Mouse (Mus musculus): ENCODE results near the gene Slc10a4. TPM values are rescaled to one million over a fixed set of nuclear protein-coding genes. Genes with fewer than 3 reads are reported as not detected.
"Not testable (repeated sequence)": the region's sequence is repeated elsewhere in the genome, so short reads cannot be mapped to it uniquely, and the experiment has no call there.

Gene Slc10a4
- polyA plus RNA-seq, 1 experiment from 2014 or later: 0.06 TPM

DNA sequence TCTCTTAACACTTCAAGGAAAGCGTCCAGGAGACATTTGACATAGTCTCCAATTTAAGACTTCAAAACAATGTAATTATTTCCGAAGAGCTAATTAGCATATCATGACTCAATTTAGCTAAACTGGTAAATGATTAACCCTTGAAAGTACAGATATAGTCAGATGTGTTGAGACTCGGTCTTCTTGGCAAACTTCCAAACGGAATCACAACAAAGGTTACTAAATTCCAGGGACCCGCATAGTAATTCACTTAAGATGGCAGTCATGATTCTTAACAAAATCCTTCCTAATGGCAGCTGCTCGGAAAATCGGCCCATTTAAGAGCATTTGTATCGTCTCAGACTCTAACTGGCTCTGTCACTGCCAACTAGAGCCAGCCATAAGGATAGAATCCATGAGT is 16.9 kb upstream of the Slc10a4 start:
- no peak overlapping the region for H3K4me3 ChIP-seq (replicated peaks)
- ATAC-seq (ENCODE audit: insufficient read depth): no peak
- H3K4me2 ChIP-seq: no peak overlapping the region
- WGBS (ENCODE audit: insufficient replicate concordance): 67% methylated on average over 8 of the region's 8 CpGs
- no peak overlapping the region for H3K27ac ChIP-seq (replicated peaks)
- no peaks in the 10 kb centered on the region for H3K4me1 ChIP-seq (replicated peaks)
- H3K36me3 ChIP-seq (replicated peaks): no peaks in the 10 kb centered on the region
- no peak overlapping the region for H3K9ac ChIP-seq
- no peaks in the 10 kb centered on the region for H3K9me3 ChIP-seq (replicated peaks)
- H3K27me3 ChIP-seq: no peaks in the 10 kb centered on the region

- Histone ChIP-seq H3K4me3 (replicated peaks) (no peak overlapping the region), H3K9ac (no peak overlapping the region), H3K9me3 (replicated peaks) (no peaks in the 10 kb centered on the region), H3K4me2 (no peak overlapping the region), H3K27ac (replicated peaks) (no peak overlapping the region), H3K36me3 (replicated peaks) (no peaks in the 10 kb centered on the region), H3K27me3 (no peaks in the 10 kb centered on the region), H3K4me1 (replicated peaks) (no peaks in the 10 kb centered on the region)
- WGBS (ENCODE audit: insufficient replicate concordance): 38% methylated on average over 1 of the region's 1 CpGs
- no peak for ATAC-seq (ENCODE audit: insufficient read depth)
These were observed 14.2 kb upstream of the Slc10a4 start for GRCm38 (mm10) chr5:72992474-72992873.

DNA sequence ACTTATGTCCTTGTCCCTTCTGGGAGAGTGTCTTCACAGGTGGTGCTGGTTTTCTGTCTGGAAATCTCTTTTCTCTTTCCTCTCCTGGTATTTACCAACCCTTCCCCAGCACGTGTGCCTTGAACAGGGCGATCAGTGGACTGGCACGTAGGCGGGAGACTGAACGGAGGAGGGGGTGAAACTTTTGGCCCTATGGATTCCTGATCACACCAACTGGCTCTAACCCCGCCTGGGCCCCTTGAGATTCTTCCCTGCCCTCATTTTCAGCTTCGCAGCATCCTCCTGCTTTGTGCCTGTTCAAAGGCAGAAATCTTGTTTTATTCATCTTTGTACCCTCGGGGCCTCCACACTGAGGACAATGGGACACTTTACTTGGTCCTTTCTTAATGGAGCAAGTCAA is 12.3 kb upstream of the Slc10a4 start:
- Histone ChIP-seq H3K4me3 (replicated peaks) (no peak overlapping the region), H3K36me3 (replicated peaks) (no peaks in the 10 kb centered on the region), H3K9me3 (replicated peaks) (no peaks in the 10 kb centered on the region), H3K9ac (no peak overlapping the region), H3K27ac (replicated peaks) (no peak overlapping the region), H3K4me1 (replicated peaks) (no peaks in the 10 kb centered on the region), H3K4me2 (no peak overlapping the region), H3K27me3 (no peaks in the 10 kb centered on the region)
- no peak for ATAC-seq (ENCODE audit: insufficient read depth)
- 66% methylated on average over 8 of the region's 8 CpGs for WGBS (ENCODE audit: insufficient replicate concordance)

GRCm38 (mm10) chr5:72994928-72995327 is 11.8 kb upstream of the Slc10a4 start:
- Histone ChIP-seq H3K4me2 (no peak overlapping the region), H3K4me1 (replicated peaks) (no peaks in the 10 kb centered on the region), H3K9me3 (replicated peaks) (no peaks in the 10 kb centered on the region), H3K27me3 (no peaks in the 10 kb centered on the region), H3K9ac (no peak overlapping the region), H3K4me3 (replicated peaks) (no peak overlapping the region), H3K36me3 (replicated peaks) (no peaks in the 10 kb centered on the region), H3K27ac (replicated peaks) (no peak overlapping the region)
- WGBS (ENCODE audit: insufficient replicate concordance): 57% methylated on average over 2 of the region's 2 CpGs
- ATAC-seq (ENCODE audit: insufficient read depth): no peak

- no peak for ATAC-seq (ENCODE audit: insufficient read depth)
These were observed 11.3 kb upstream of the Slc10a4 start for GRCm38 (mm10) chr5:72995379-72995778.

GRCm38 (mm10) chr5:72998546-72998945 is 8.1 kb upstream of the Slc10a4 start:
- H3K27me3 ChIP-seq: not testable (repeated sequence)

More at GRCm38 (mm10) chr5:72995379-72995778, 11.3 kb upstream of the Slc10a4 start:
- no peaks in the 10 kb centered on the region for H3K4me1 ChIP-seq (replicated peaks)
- H3K4me2 ChIP-seq: no peak overlapping the region
- no peaks in the 10 kb centered on the region for H3K27me3 ChIP-seq
- no peak overlapping the region for H3K4me3 ChIP-seq (replicated peaks)
- H3K9ac ChIP-seq: no peak overlapping the region
- no peaks in the 10 kb centered on the region for H3K9me3 ChIP-seq (replicated peaks)
- H3K36me3 ChIP-seq (replicated peaks): no peaks in the 10 kb centered on the region
- H3K27ac ChIP-seq (replicated peaks): no peak overlapping the region
- 51% methylated on average over 10 of the region's 10 CpGs for WGBS (ENCODE audit: insufficient replicate concordance)

GRCm38 (mm10) chr5:73004046-73004445 is 2.6 kb upstream of the Slc10a4 start:
- Histone ChIP-seq H3K9ac (no peak overlapping the region), H3K4me3 (replicated peaks) (no peak overlapping the region), H3K4me2 (no peak overlapping the region), H3K27me3 (peaks cover 48% of the 10 kb centered on the region), H3K4me1 (replicated peaks) (0 out of 2 replicates have a peak, but pooled peaks cover 2% of the 10 kb centered on the region), H3K36me3 (replicated peaks) (no peaks in the 10 kb centered on the region), H3K27ac (replicated peaks) (no peak overlapping the region), H3K9me3 (replicated peaks) (no peaks in the 10 kb centered on the region)
- ATAC-seq (ENCODE audit: insufficient read depth): no peak
- 83% methylated on average over 5 of the region's 5 CpGs for WGBS (ENCODE audit: insufficient replicate concordance)

More at GRCm38 (mm10) chr5:72998546-72998945, 8.1 kb upstream of the Slc10a4 start:
- H3K9ac ChIP-seq; H3K9me3 ChIP-seq (replicated peaks); ATAC-seq (ENCODE audit: insufficient read depth); H3K27ac ChIP-seq (replicated peaks); H3K4me3 ChIP-seq (replicated peaks); H3K4me1 ChIP-seq (replicated peaks); H3K4me2 ChIP-seq; H3K36me3 ChIP-seq (replicated peaks): not testable (repeated sequence)
- WGBS (ENCODE audit: insufficient replicate concordance): 68% methylated on average over 1 of the region's 1 CpGs

- H3K4me1 ChIP-seq (replicated peaks): 0 out of 2 replicates have a peak, but pooled peaks cover 2% of the 10 kb centered on the region
- no peaks in the 10 kb centered on the region for H3K36me3 ChIP-seq (replicated peaks)
- H3K4me3 ChIP-seq (replicated peaks): no peak overlapping the region
These were observed 888 bp downstream of the Slc10a4 start for GRCm38 (mm10) chr5:73007582-73007959.

DNA sequence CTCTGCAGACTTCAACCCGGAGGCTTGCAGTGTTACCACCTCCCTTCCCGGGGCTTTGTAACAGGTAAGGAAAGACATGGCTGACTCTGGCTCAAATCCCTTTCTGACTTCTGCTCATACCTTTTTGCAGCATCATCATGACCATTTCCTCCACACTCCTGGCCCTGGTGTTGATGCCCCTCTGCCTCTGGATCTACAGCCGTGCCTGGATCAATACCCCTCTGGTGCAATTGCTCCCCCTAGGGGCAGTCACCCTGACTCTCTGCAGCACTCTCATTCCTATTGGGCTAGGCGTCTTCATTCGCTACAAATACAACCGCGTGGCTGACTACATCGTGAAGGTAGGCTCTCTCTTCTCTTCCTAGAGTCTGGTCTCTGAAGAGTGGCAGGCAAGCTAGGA is 1.5 kb downstream of the Slc10a4 start:
- 28% methylated on average over 8 of the region's 8 CpGs for WGBS (ENCODE audit: insufficient replicate concordance)
- H3K4me1 ChIP-seq (replicated peaks); H3K9me3 ChIP-seq (replicated peaks); ATAC-seq (ENCODE audit: insufficient read depth); H3K9ac ChIP-seq; H3K4me3 ChIP-seq (replicated peaks); H3K36me3 ChIP-seq (replicated peaks); H3K27ac ChIP-seq (replicated peaks); H3K4me2 ChIP-seq: not testable (repeated sequence)
- H3K27me3 ChIP-seq: peaks cover 76% of the 10 kb centered on the region

More at GRCm38 (mm10) chr5:73007582-73007959, 888 bp downstream of the Slc10a4 start:
- no peaks in the 10 kb centered on the region for H3K9me3 ChIP-seq (replicated peaks)
- 29% methylated on average over 5 of the region's 5 CpGs for WGBS (ENCODE audit: insufficient replicate concordance)
- no peak for ATAC-seq (ENCODE audit: insufficient read depth)
- H3K4me2 ChIP-seq: no peak overlapping the region
- H3K27ac ChIP-seq (replicated peaks): no peak overlapping the region
- no peak overlapping the region for H3K9ac ChIP-seq
- H3K27me3 ChIP-seq: peaks cover 69% of the 10 kb centered on the region

- not testable (repeated sequence) for ATAC-seq (ENCODE audit: insufficient read depth); H3K9ac ChIP-seq; H3K4me1 ChIP-seq (replicated peaks); H3K36me3 ChIP-seq (replicated peaks); H3K27ac ChIP-seq (replicated peaks); H3K9me3 ChIP-seq (replicated peaks); H3K4me3 ChIP-seq (replicated peaks); H3K4me2 ChIP-seq
- 65% methylated on average over 16 of the region's 16 CpGs for WGBS (ENCODE audit: insufficient replicate concordance)
- peaks cover 81% of the 10 kb centered on the region for H3K27me3 ChIP-seq
These were observed 5.1 kb downstream of the Slc10a4 start for GRCm38 (mm10) chr5:73011806-73012205.

DNA sequence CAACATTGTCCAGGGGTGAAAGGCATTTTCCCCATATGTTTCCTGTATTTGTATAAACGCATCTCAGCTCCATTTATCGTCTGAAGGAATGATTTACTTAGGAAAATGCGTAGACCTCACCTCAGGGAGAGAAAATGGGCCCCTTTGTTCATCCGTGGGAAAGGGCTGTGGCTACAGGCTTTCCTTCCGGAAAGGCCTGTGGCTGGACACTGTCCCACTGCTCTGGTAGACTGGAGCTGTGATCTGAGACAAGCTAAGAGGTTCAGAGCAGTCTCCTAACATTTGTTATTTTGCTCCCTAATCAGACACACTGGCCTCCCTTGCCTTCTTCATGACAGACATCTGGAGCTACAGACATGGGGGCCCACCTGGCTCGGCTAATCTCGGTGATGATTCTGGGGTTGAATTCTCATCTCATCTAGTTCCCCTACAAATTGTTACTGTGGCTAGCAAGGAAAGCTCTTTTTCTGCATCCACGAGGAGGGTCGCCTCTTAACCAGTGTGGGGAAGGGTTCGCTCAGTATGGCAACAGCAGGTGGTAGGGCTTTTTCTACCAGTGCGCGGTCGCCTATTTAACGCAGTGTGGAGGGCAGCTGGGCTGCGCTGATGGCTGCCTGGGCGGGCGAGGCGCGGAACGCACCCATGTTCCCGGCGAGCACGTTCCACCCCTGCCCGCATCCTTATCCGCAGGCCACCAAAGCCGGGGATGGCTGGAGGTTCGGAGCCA is 6.4 kb downstream of the Slc10a4 start:
- peaks cover 73% of the 10 kb centered on the region for H3K27me3 ChIP-seq
- not testable (repeated sequence) for H3K27ac ChIP-seq (replicated peaks); H3K9ac ChIP-seq; ATAC-seq (ENCODE audit: insufficient read depth); H3K9me3 ChIP-seq (replicated peaks); H3K36me3 ChIP-seq (replicated peaks); H3K4me3 ChIP-seq (replicated peaks); H3K4me1 ChIP-seq (replicated peaks)
- WGBS (ENCODE audit: insufficient replicate concordance): 14% methylated on average over 27 of the region's 27 CpGs
- peak overlapping the region; percentile 54; the same call in 1 of the 2 replicates for H3K4me2 ChIP-seq
